In the genomic region with DNA sequence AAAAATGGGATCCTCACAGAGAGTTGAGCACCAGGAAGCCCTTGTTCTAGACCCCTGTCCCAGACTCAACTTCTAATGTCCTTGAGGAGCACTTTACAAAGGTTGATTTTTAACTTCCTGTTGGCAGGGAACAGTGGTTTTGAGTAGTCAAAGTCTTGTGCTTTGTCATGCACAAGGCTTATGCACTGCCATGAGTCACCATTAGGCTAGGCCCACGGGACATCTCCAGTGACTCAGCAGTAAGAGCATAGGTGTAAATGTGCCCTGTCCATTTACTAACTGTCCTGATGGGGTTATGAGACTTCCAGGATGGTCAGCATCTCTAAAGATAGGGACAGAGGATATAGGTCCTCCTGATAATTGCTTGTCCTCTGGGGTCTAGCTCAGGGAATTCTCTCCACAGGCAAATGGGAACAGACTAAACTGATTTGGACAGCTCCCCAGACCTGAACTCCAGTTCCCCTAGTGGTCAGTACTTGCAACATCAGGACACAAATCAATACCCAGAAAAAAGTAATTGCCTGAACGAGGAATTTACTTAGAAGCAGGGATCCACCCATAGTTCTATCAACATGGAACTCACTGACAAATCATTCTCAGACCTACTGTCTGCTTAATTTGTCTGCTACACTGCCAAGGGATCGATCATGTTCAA, we compare ENCODE assay signal across 30 mouse cellular contexts. TPM values are rescaled to one million over a fixed set of nuclear protein-coding genes. Genes with fewer than 3 reads are reported as not detected.
DNase-seq lines count a peak whose midpoint lies in the region; ATAC-seq and TF ChIP-seq lines count a peak whose summit lies in the region.
"Had no signal": no experiment of that assay in that cellular context is flagged by ENCODE, and none has a peak within 500 bp of the region (broad histone marks: within the 10 kb centered on the region; RNA-seq: fewer than 3 reads in every experiment).

No protein-coding gene starts in this region.

- no peak for ATAC-seq in Patski
- ATAC-seq: forebrain, embryonic 13.5 days; inflammation-experienced regulatory T-cells, adult 6 months had no signal

- POLR2A ChIA-PET in Patski (lab: Charles Lee), result no interaction called here

- peak; percentile 32 for DNase-seq in kidney, adult 2 months
- DNase-seq in kidney, adult 8-10 months, result no peak
- DNase-seq in Patski (ENCODE audit: low read depth, low spot score), result no peak
- DNase-seq in cerebellum, adult 8-10 months, result no peak
- no peak for DNase-seq in embryonic facial prominence, embryonic 10.5 days (ENCODE audit: low spot score)
- DNase-seq in frontal cortex, postnatal 10 days (ENCODE audit: low spot score in 2 of 2), result no peak
- DNase-seq: adrenal gland, adult 2 months; cerebellum, adult 18-20 months; cerebellum, postnatal 25 days; gastrocnemius, adult 2 months; heart, postnatal 4 days; kidney, postnatal 4 days; layer of hippocampus, adult 9-11 months; liver, embryonic 13.5 days; lung, postnatal 4 days; midbrain, embryonic 14.5 days had no signal

- 58% methylated on average over 3 of the region's 3 CpGs for WGBS in kidney, adult 2 months
- WGBS in embryonic facial prominence, embryonic 10.5 days, result 70% methylated on average over 3 of the region's 3 CpGs

- peaks cover 28% of the 10 kb centered on the region for H3K9me3 ChIP-seq in E14TG2a.4 (ENCODE audit: low read length)
- H3K9me3 ChIP-seq in embryonic facial prominence, embryonic 10.5 days, result peaks cover 72% of the 10 kb centered on the region
- H3K9me3 ChIP-seq: kidney, embryonic 15.5 days had no signal

- no peaks in the 10 kb centered on the region for H3K36me3 ChIP-seq in kidney, adult 2 months (ENCODE audit: control insufficient read depth, insufficient read depth, low read length)
- no peaks in the 10 kb centered on the region for H3K36me3 ChIP-seq in E14TG2a.4 (ENCODE audit: insufficient read depth, low read length)
- no peaks in the 10 kb centered on the region for H3K36me3 ChIP-seq in embryonic facial prominence, embryonic 10.5 days (replicated peaks)
- H3K36me3 ChIP-seq: embryonic facial prominence, embryonic 13.5 days; heart, embryonic 15.5 days; kidney, embryonic 15.5 days; liver, embryonic 13.5 days; lung, embryonic 15.5 days; neural tube, embryonic 12.5 days had no signal

- TF ChIP-seq POLR2A in kidney, adult 2 months (IDR thresholded peaks at IDR 0.05; ENCODE audit: low read depth, low read length), result no peak

- no peak overlapping the region for H3K27ac ChIP-seq in kidney, adult 2 months (ENCODE audit: insufficient read depth, low read depth, low read length)
- no peak overlapping the region for H3K27ac ChIP-seq in embryonic facial prominence, embryonic 10.5 days (replicated peaks)
- H3K27ac ChIP-seq: embryonic facial prominence, embryonic 13.5 days; forebrain, embryonic 13.5 days; gastrocnemius, adult 2 months; heart, embryonic 15.5 days; hindbrain, embryonic 14.5 days; kidney, embryonic 15.5 days; left cerebral cortex, adult 2 months; liver, embryonic 13.5 days; lung, embryonic 15.5 days; neural tube, embryonic 12.5 days; stomach, postnatal 0 days had no signal

- H3K4me3 ChIP-seq in kidney, adult 2 months (ENCODE audit: insufficient read depth, low read depth, low read length), result no peak overlapping the region
- H3K4me3 ChIP-seq in E14TG2a.4 (replicated peaks; ENCODE audit: low read length), result no peak overlapping the region
- no peak overlapping the region for H3K4me3 ChIP-seq in embryonic facial prominence, embryonic 10.5 days
- H3K4me3 ChIP-seq: embryonic facial prominence, embryonic 13.5 days; erythroblast, embryonic 14.5 days; forebrain, embryonic 13.5 days; gastrocnemius, adult 2 months; heart, embryonic 15.5 days; kidney, embryonic 15.5 days; left cerebral cortex, adult 2 months; liver, embryonic 13.5 days; lung, embryonic 15.5 days; neural tube, embryonic 12.5 days had no signal

- H3K4me1 ChIP-seq in kidney, adult 2 months (ENCODE audit: control insufficient read depth, insufficient read depth, low read length), result no peaks in the 10 kb centered on the region
- no peaks in the 10 kb centered on the region for H3K4me1 ChIP-seq in E14TG2a.4 (replicated peaks; ENCODE audit: low read depth, low read length)
- no peaks in the 10 kb centered on the region for H3K4me1 ChIP-seq in embryonic facial prominence, embryonic 10.5 days
- H3K4me1 ChIP-seq: embryonic facial prominence, embryonic 13.5 days; forebrain, embryonic 13.5 days; heart, embryonic 15.5 days; kidney, embryonic 15.5 days; liver, embryonic 13.5 days; lung, embryonic 15.5 days; neural tube, embryonic 12.5 days had no signal

- in situ Hi-C loops in Patski (cut with MboI; ENCODE audit: low pct_unique_long_range_greater_than_20kb), result no loop called here

- no peaks in the 10 kb centered on the region for H3K27me3 ChIP-seq in kidney, adult 2 months (replicated peaks; ENCODE audit: control insufficient read depth, insufficient read depth, low read length)
- H3K27me3 ChIP-seq in E14TG2a.4 (ENCODE audit: insufficient read depth, low read length) (no peaks in the 10 kb centered on the region), Patski (no peaks in the 10 kb centered on the region)
- no peaks in the 10 kb centered on the region for H3K27me3 ChIP-seq in embryonic facial prominence, embryonic 10.5 days (replicated peaks; ENCODE audit: low read depth, poor library complexity, severe bottlenecking)
- H3K27me3 ChIP-seq: embryonic facial prominence, embryonic 13.5 days; forebrain, embryonic 13.5 days; heart, embryonic 15.5 days; kidney, embryonic 15.5 days; liver, embryonic 13.5 days; lung, embryonic 15.5 days; neural tube, embryonic 12.5 days had no signal

- CTCF ChIA-PET in Patski (lab: Charles Lee), result no interaction called here

- no peak for TF ChIP-seq CTCF in kidney, adult 2 months (conservative IDR thresholded peaks at IDR 0.05; ENCODE audit: insufficient read depth, insufficient read length, low read depth, low read length)
- peak; percentile 55 for TF ChIP-seq CTCF in E14TG2a.4 (conservative IDR thresholded peaks at IDR 0.05; ENCODE audit: low read length)
- TF ChIP-seq CTCF in Patski (IDR thresholded peaks at IDR 0.05), result peak; percentile 21

RNA-seq across cellular contexts. Expression of a gene that starts 2.4 kb away (rescaled TPM):
- polyA plus RNA-seq in kidney, adult 2 months (2012; rRNA removed), result not detected in 2 replicates
- not detected for polyA plus RNA-seq in Patski (2021)
- polyA plus RNA-seq in embryonic facial prominence, embryonic 10.5 days (2016; fragmentation: Nextera tagmentation; extraction: Ambion mirVana), result not detected in 2 replicates
- polyA plus RNA-seq: adrenal gland, adult 2 months; C2C12; embryonic facial prominence, embryonic 13.5 days; erythroblast, embryonic 14.5 days; forebrain, embryonic 13.5 days; heart, embryonic 15.5 days; hindbrain, embryonic 14.5 days; inflammation-experienced regulatory T-cells, adult 6 months; kidney, embryonic 15.5 days; liver, embryonic 13.5 days; lung, embryonic 15.5 days; neural tube, embryonic 12.5 days; stomach, postnatal 0 days; thymus, postnatal 0 days had no signal

RNA-seq across cellular contexts. Expression of a gene that starts 55.6 kb away (rescaled TPM):
- polyA plus RNA-seq in kidney, adult 2 months (2012; rRNA removed), result 0.11 and 0.14 TPM in 2 replicates
- not detected for polyA plus RNA-seq in Patski (2021)
- not detected in 2 replicates for polyA plus RNA-seq in embryonic facial prominence, embryonic 10.5 days (2016; fragmentation: Nextera tagmentation; extraction: Ambion mirVana)
- polyA plus RNA-seq: adrenal gland, adult 2 months; C2C12; embryonic facial prominence, embryonic 13.5 days; erythroblast, embryonic 14.5 days; forebrain, embryonic 13.5 days; heart, embryonic 15.5 days; hindbrain, embryonic 14.5 days; kidney, embryonic 15.5 days; liver, embryonic 13.5 days; lung, embryonic 15.5 days; midbrain, embryonic 14.5 days; neural tube, embryonic 12.5 days; stomach, postnatal 0 days; thymus, postnatal 0 days had no signal
